In genomic region chr6:106799333-106800226, GRCm38 (mm10) we compare ENCODE assay signal across 8 mouse cellular contexts. TPM values are rescaled to one million over a fixed set of nuclear protein-coding genes. Genes with fewer than 3 reads are reported as not detected.
DNase-seq lines count a peak whose midpoint lies in the region; ATAC-seq and TF ChIP-seq lines count a peak whose summit lies in the region.

Crbn (minus strand) TSS chr6:106800077.

- 0 out of 4 replicates have a peak, but pooled peaks of 1 of the 2 experiments have one; percentile 30 for TF ChIP-seq EP300 in MEL (IDR thresholded peaks at IDR 0.05; ENCODE audit: low read depth in 1 of 2, low read length in 2 of 2)

- peak within 1 kb of the TSS; percentile 88 for H3K9ac ChIP-seq in MEL (ENCODE audit: control insufficient read depth, low read depth, low read length, poor library complexity, severe bottlenecking)
- peak within 1 kb of the TSS; percentile 80 for H3K9ac ChIP-seq in lung, embryonic 16.5 days (ENCODE audit: low read length)

- peak; percentile 57 for TF ChIP-seq RAD21 in MEL (IDR thresholded peaks at IDR 0.05; ENCODE audit: low read depth, low read length)

- H3K27ac ChIP-seq in MEL (ENCODE audit: control insufficient read depth, low read depth, low read length), result no peak within 1 kb of the TSS
- peak within 1 kb of the TSS; percentile 60 for H3K27ac ChIP-seq in cerebellum, adult 2 months (ENCODE audit: insufficient read depth, low read length)
- H3K27ac ChIP-seq in lung, embryonic 16.5 days (ENCODE audit: low read length), result no peak within 1 kb of the TSS

- H3K4me3 ChIP-seq in MEL (ENCODE audit: control insufficient read depth in 1 of 2, insufficient read depth in 1 of 2, low read depth in 2 of 2, low read length in 2 of 2), result peak within 1 kb of the TSS; percentile 92 to 94
- peak within 1 kb of the TSS; percentile 85 for H3K4me3 ChIP-seq in cerebellum, adult 2 months (replicated peaks; ENCODE audit: insufficient read depth, low read depth, low read length)
- peak within 1 kb of the TSS; percentile 95 for H3K4me3 ChIP-seq in lung, embryonic 16.5 days (ENCODE audit: low read length)

- peak; percentile 97 to 99 for ATAC-seq in hematopoietic stem cell, adult 5-6 weeks (replicated peaks in 1 of 2; ENCODE audit: insufficient read depth in 1 of 2, low FRiP score in 2 of 2, low TSS enrichment in 1 of 2, low read depth in 1 of 2, poor library complexity in 2 of 2, severe bottlenecking in 2 of 2)
- peak; percentile 98 for ATAC-seq in lung, embryonic 16.5 days (ENCODE audit: low read depth)

- 2% methylated on average over 57 of the region's 57 CpGs for WGBS in cerebellum, adult 2 months
- WGBS in lung, embryonic 16.5 days, result 2% methylated on average over 53 of the region's 57 CpGs

- H3K27me3 ChIP-seq in MEL (ENCODE audit: control insufficient read depth in 1 of 2, insufficient read depth in 2 of 2, low read length in 2 of 2), result peaks cover 2 to 6% of the 10 kb centered on the region in 2 experiments; a peak in 2 of 4 replicates
- no peaks in the 10 kb centered on the region for H3K27me3 ChIP-seq in cerebellum, adult 2 months (ENCODE audit: control insufficient read depth, insufficient read depth, low read length)
- H3K27me3 ChIP-seq in lung, embryonic 16.5 days (ENCODE audit: control insufficient read depth, insufficient read depth, low read depth, low read length), result no peaks in the 10 kb centered on the region

- no peaks in the 10 kb centered on the region for H3K9me3 ChIP-seq in MEL (replicated peaks; ENCODE audit: insufficient read depth, low read length)
- no peaks in the 10 kb centered on the region for H3K9me3 ChIP-seq in lung, embryonic 16.5 days (ENCODE audit: control insufficient read depth, low read length)

- TF ChIP-seq POLR2A in MEL (IDR thresholded peaks at IDR 0.05; ENCODE audit: control insufficient read depth in 1 of 2, insufficient read depth in 1 of 2, low read depth in 1 of 2, low read length in 2 of 2, poor library complexity in 1 of 2), result peak; percentile 59 to 67; a peak in 3 of 4 replicates
- peak; percentile 83 for TF ChIP-seq POLR2A in cerebellum, adult 2 months (IDR thresholded peaks at IDR 0.05; ENCODE audit: borderline replicate concordance, insufficient read depth, low read length)

- DNase-seq in MEL (ENCODE audit: low read depth, low spot score), result peak; percentile 91
- peak; percentile 91 to 95 for DNase-seq in cerebellum, adult 2 months
- DNase-seq in forelimb bud, embryonic 11.5 days (ENCODE audit: low read depth, low spot score), result peak; percentile 83
- peak; percentile 76 for DNase-seq in layer of hippocampus, adult 9-10 months (ENCODE audit: low spot score)
- peak; percentile 89 for DNase-seq in ovary, postnatal 10 days (ENCODE audit: low spot score)
- peak; percentile 84 to 95 for DNase-seq in thymus, postnatal 10 days (ENCODE audit: low spot score in 2 of 2)

- peak; percentile 81 to 96 (median 94) for TF ChIP-seq CTCF in MEL (IDR thresholded peaks at IDR 0.05 in 2 of 3, conservative IDR thresholded peaks at IDR 0.05 in 1 of 3; ENCODE audit: control insufficient read depth in 1 of 3, insufficient read depth in 1 of 3, low read depth in 2 of 3, low read length in 3 of 3, poor library complexity in 1 of 3, severe bottlenecking in 1 of 3)
- TF ChIP-seq CTCF in cerebellum, adult 2 months (IDR thresholded peaks at IDR 0.05; ENCODE audit: borderline replicate concordance, insufficient read depth, low read depth, low read length), result peak; percentile 82

- peaks cover 1 to 13% of the 10 kb centered on the region in 2 experiments for H3K36me3 ChIP-seq in MEL (ENCODE audit: control insufficient read depth in 1 of 2, insufficient read depth in 2 of 2, low read length in 2 of 2)
- peaks cover 4% of the 10 kb centered on the region; the same call in 1 of the 2 replicates for H3K36me3 ChIP-seq in lung, embryonic 16.5 days (ENCODE audit: control insufficient read depth, insufficient read depth, low read length)

- H3K4me2 ChIP-seq in lung, embryonic 16.5 days (ENCODE audit: low read depth, low read length), result peak within 1 kb of the TSS; percentile 92

- H3K4me1 ChIP-seq in MEL (ENCODE audit: control insufficient read depth in 1 of 2, insufficient read depth in 2 of 2, low read length in 2 of 2), result no peaks in the 10 kb centered on the region
- peaks cover 3% of the 10 kb centered on the region; the same call in 1 of the 2 replicates for H3K4me1 ChIP-seq in cerebellum, adult 2 months (ENCODE audit: control insufficient read depth, insufficient read depth, low read length)
- peaks cover 6% of the 10 kb centered on the region for H3K4me1 ChIP-seq in lung, embryonic 16.5 days (replicated peaks; ENCODE audit: control insufficient read depth, insufficient read depth, low read length)

- peaks cover 12% of the 10 kb centered on the region for H3K79me2 ChIP-seq in MEL (ENCODE audit: control insufficient read depth, insufficient read depth, low read length, poor library complexity)

TF ChIP-seq in MEL, 35 proteins besides CTCF, POLR2A, EP300 and RAD21:
- TF ChIP-seq GATA1 (IDR thresholded peaks at IDR 0.05; ENCODE audit: low read depth, low read length), result peak; percentile 33
- no peak for TF ChIP-seq MYB (IDR thresholded peaks at IDR 0.05; ENCODE audit: low read depth, low read length)
- no peak for TF ChIP-seq JUND (IDR thresholded peaks at IDR 0.05; ENCODE audit: low read depth, low read length)
- TF ChIP-seq MXI1 (IDR thresholded peaks at IDR 0.05; ENCODE audit: low read depth, low read length), result peak; percentile 84
- TF ChIP-seq BHLHE40 (IDR thresholded peaks at IDR 0.05; ENCODE audit: borderline replicate concordance, low read depth, low read length), result no peak
- peak; percentile 73; the same call in 1 of the 2 replicates for TF ChIP-seq POLR2AphosphoS2 (IDR thresholded peaks at IDR 0.05; ENCODE audit: low read length)
- TF ChIP-seq TBP (IDR thresholded peaks at IDR 0.05; ENCODE audit: low read depth, low read length), result 0 out of 2 replicates have a peak, but pooled peaks have one; percentile 48
- TF ChIP-seq NELFE (IDR thresholded peaks at IDR 0.05; ENCODE audit: low read depth, low read length), result peak; percentile 68
- TF ChIP-seq HCFC1 (IDR thresholded peaks at IDR 0.05; ENCODE audit: low read depth, low read length), result peak; percentile 89
- peak; percentile 74 for TF ChIP-seq MAX (IDR thresholded peaks at IDR 0.05; ENCODE audit: low read length)
- no peak for TF ChIP-seq RCOR1 (IDR thresholded peaks at IDR 0.05; ENCODE audit: low read depth, low read length)
- TF ChIP-seq ZNF384 (IDR thresholded peaks at IDR 0.05; ENCODE audit: low read depth, low read length), result no peak
- peak; percentile 63; the same call in 1 of the 2 replicates for TF ChIP-seq MAZ (IDR thresholded peaks at IDR 0.05; ENCODE audit: low read depth, low read length)
- no peak for TF ChIP-seq TAL1 (IDR thresholded peaks at IDR 0.05; ENCODE audit: low read length)
- TF ChIP-seq USF1 (IDR thresholded peaks at IDR 0.05; ENCODE audit: low read depth, low read length), result no peak
- no peak for TF ChIP-seq E2F4 (IDR thresholded peaks at IDR 0.05; ENCODE audit: borderline replicate concordance, low read depth, low read length)
- TF ChIP-seq SIN3A (IDR thresholded peaks at IDR 0.05; ENCODE audit: low read length), result peak; percentile 74
- no peak for TF ChIP-seq GABPA (IDR thresholded peaks at IDR 0.05; ENCODE audit: low read depth, low read length)
- peak; percentile 61 for TF ChIP-seq TCF12 (IDR thresholded peaks at IDR 0.05; ENCODE audit: low read depth, low read length)
- TF ChIP-seq MYC (IDR thresholded peaks at IDR 0.05; ENCODE audit: low read depth, low read length), result no peak
- no peak for TF ChIP-seq MAFK (IDR thresholded peaks at IDR 0.05; ENCODE audit: borderline replicate concordance, low read depth, low read length)
- TF ChIP-seq CHD2 (IDR thresholded peaks at IDR 0.05; ENCODE audit: low read length), result no peak
- no peak for TF ChIP-seq USF2 (IDR thresholded peaks at IDR 0.05; ENCODE audit: borderline replicate concordance in 1 of 2, insufficient read depth in 1 of 2, low read depth in 1 of 2, low read length in 2 of 2)
- no peak for TF ChIP-seq CHD1 (IDR thresholded peaks at IDR 0.05; ENCODE audit: low read depth, low read length)
- TF ChIP-seq ETS1 (IDR thresholded peaks at IDR 0.05; ENCODE audit: low read depth, low read length), result 0 out of 2 replicates have a peak, but pooled peaks have one; percentile 44
- TF ChIP-seq ZC3H11A (IDR thresholded peaks at IDR 0.05; ENCODE audit: low read depth, low read length), result peak; percentile 53
- TF ChIP-seq MEF2A (IDR thresholded peaks at IDR 0.05; ENCODE audit: extremely low read depth, insufficient replicate concordance, low read depth, low read length, poor library complexity, severe bottlenecking), result no peak
- no peak for TF ChIP-seq UBTF (IDR thresholded peaks at IDR 0.05; ENCODE audit: borderline replicate concordance, insufficient read depth, low read depth, low read length)
- TF ChIP-seq ELF1 (IDR thresholded peaks at IDR 0.05; ENCODE audit: low read depth, low read length), result no peak
- no peak for TF ChIP-seq NRF1 (IDR thresholded peaks at IDR 0.05; ENCODE audit: insufficient read depth, low read depth, low read length, poor library complexity, severe bottlenecking)
- peak; percentile 89 for TF ChIP-seq SMC3 (IDR thresholded peaks at IDR 0.05; ENCODE audit: low read depth, low read length)

RNA-seq across cellular contexts. Expression of gene Crbn, which starts in this region (rescaled TPM):
- total RNA-seq in MEL (2012; rRNA removed), result 19.9 and 21.0 TPM in 2 replicates
- polyA plus RNA-seq in MEL (2012; ENCODE audit: insufficient read depth in 1 of 2, insufficient read length in 2 of 2, low read depth in 1 of 2, low replicate concordance in 2 of 2, missing spikeins in 1 of 2), result 10 to 100 TPM in 1 of 2 experiments, not detected in 1; 17.0 TPM
- 57.2 and 57.3 TPM in 2 replicates for polyA plus RNA-seq in cerebellum, adult 2 months (2012; rRNA removed)
- total RNA-seq in hematopoietic stem cell, adult 5-6 weeks (2017), result 59.3 and 72.9 TPM in 2 replicates
- 46.6 and 46.7 TPM in 2 replicates for polyA plus RNA-seq in lung, embryonic 16.5 days (2015; fragmentation: Nextera tagmentation; extraction: Ambion mirVana)
